Mouse (Mus musculus): Measurements from ENCODE around the gene Zmynd8. TPM values are rescaled to one million over a fixed set of nuclear protein-coding genes. Genes with fewer than 3 reads are reported as not detected.
A peak's percentile ranks its signal among the peaks of the same experiment; 100 is the strongest.

Zmynd8 gene
- polyA plus RNA-seq, 1 experiment from 2014 or later: 52.9 TPM

GRCm38 (mm10) chr2:165879403-165880178 lies 19.2 kb downstream of the Zmynd8 start:
- H3K27ac ChIP-seq (ENCODE audit: low read depth, low read length): peak overlapping the region; percentile 85
- H3K4me1 ChIP-seq (replicated peaks; ENCODE audit: control insufficient read depth, insufficient read depth, low read length): peaks cover 73% of the 10 kb centered on the region
- H3K9me3 ChIP-seq (ENCODE audit: control insufficient read depth, low read length): no peaks in the 10 kb centered on the region
- DNase-seq (ENCODE audit: low spot score): peak; percentile 64
- peak overlapping the region; percentile 46 for H3K9ac ChIP-seq (ENCODE audit: low read depth, low read length)
- WGBS: 11% methylated on average over 16 of the region's 16 CpGs
- H3K4me3 ChIP-seq (ENCODE audit: low read depth, low read length): 0 out of 2 replicates have a peak overlapping the region, but pooled peaks have one; percentile 6
- H3K36me3 ChIP-seq (ENCODE audit: control insufficient read depth, insufficient read depth, low read length): no peaks in the 10 kb centered on the region
- H3K27me3 ChIP-seq (ENCODE audit: control insufficient read depth, insufficient read depth, low read length): no peaks in the 10 kb centered on the region
- peak overlapping the region; percentile 56 for H3K4me2 ChIP-seq (replicated peaks; ENCODE audit: low read depth, low read length)
- no peak for ATAC-seq (ENCODE audit: low FRiP score)

GRCm38 (mm10) chr2:165878907-165879361 lies 19.9 kb downstream of the Zmynd8 start:
- ATAC-seq (ENCODE audit: low FRiP score): no peak
- H3K9me3 ChIP-seq (ENCODE audit: control insufficient read depth, low read length): no peaks in the 10 kb centered on the region
- H3K4me2 ChIP-seq (replicated peaks; ENCODE audit: low read depth, low read length): peak overlapping the region; percentile 56
- peak overlapping the region; percentile 29 for H3K9ac ChIP-seq (ENCODE audit: low read depth, low read length)
- H3K4me3 ChIP-seq (ENCODE audit: low read depth, low read length): 0 out of 2 replicates have a peak overlapping the region, but pooled peaks have one; percentile 6
- 22% methylated on average over 8 of the region's 8 CpGs for WGBS
- DNase-seq (ENCODE audit: low spot score): peak; percentile 55
- H3K27ac ChIP-seq (ENCODE audit: low read depth, low read length): peak overlapping the region; percentile 85
- H3K4me1 ChIP-seq (replicated peaks; ENCODE audit: control insufficient read depth, insufficient read depth, low read length): peaks cover 73% of the 10 kb centered on the region
- H3K36me3 ChIP-seq (ENCODE audit: control insufficient read depth, insufficient read depth, low read length): no peaks in the 10 kb centered on the region
- no peaks in the 10 kb centered on the region for H3K27me3 ChIP-seq (ENCODE audit: control insufficient read depth, insufficient read depth, low read length)

GRCm38 (mm10) chr2:165878021-165878585 lies 20.7 kb downstream of the Zmynd8 start:
- 20% methylated on average over 10 of the region's 10 CpGs for WGBS
- Histone ChIP-seq H3K4me2 (replicated peaks; ENCODE audit: low read depth, low read length) (no peak overlapping the region; the same call in 1 of the 2 replicates), H3K4me1 (replicated peaks; ENCODE audit: control insufficient read depth, insufficient read depth, low read length) (peaks cover 65% of the 10 kb centered on the region), H3K4me3 (ENCODE audit: low read depth, low read length) (no peak overlapping the region), H3K27me3 (ENCODE audit: control insufficient read depth, insufficient read depth, low read length) (no peaks in the 10 kb centered on the region), H3K36me3 (ENCODE audit: control insufficient read depth, insufficient read depth, low read length) (no peaks in the 10 kb centered on the region), H3K9ac (ENCODE audit: low read depth, low read length) (no peak overlapping the region), H3K27ac (ENCODE audit: low read depth, low read length) (0 out of 2 replicates have a peak overlapping the region, but pooled peaks have one; percentile 6), H3K9me3 (ENCODE audit: control insufficient read depth, low read length) (no peaks in the 10 kb centered on the region)
- ATAC-seq (ENCODE audit: low FRiP score): no peak
- DNase-seq (ENCODE audit: low spot score): no peak

GRCm38 (mm10) chr2:165877180-165877579 lies 21.6 kb downstream of the Zmynd8 start:
- H3K27ac ChIP-seq (ENCODE audit: low read depth, low read length): peak overlapping the region; percentile 24
- no peak overlapping the region for H3K9ac ChIP-seq (ENCODE audit: low read depth, low read length)
- peaks cover 60% of the 10 kb centered on the region for H3K4me1 ChIP-seq (replicated peaks; ENCODE audit: control insufficient read depth, insufficient read depth, low read length)
- H3K4me3 ChIP-seq (ENCODE audit: low read depth, low read length): no peak overlapping the region
- H3K36me3 ChIP-seq (ENCODE audit: control insufficient read depth, insufficient read depth, low read length): no peaks in the 10 kb centered on the region
- no peak for DNase-seq (ENCODE audit: low spot score)
- H3K9me3 ChIP-seq (ENCODE audit: control insufficient read depth, low read length): no peaks in the 10 kb centered on the region
- H3K27me3 ChIP-seq (ENCODE audit: control insufficient read depth, insufficient read depth, low read length): no peaks in the 10 kb centered on the region
- H3K4me2 ChIP-seq (replicated peaks; ENCODE audit: low read depth, low read length): no peak overlapping the region
- 63% methylated on average over 4 of the region's 4 CpGs for WGBS
- ATAC-seq (ENCODE audit: low FRiP score): no peak

- no peaks in the 10 kb centered on the region for H3K27me3 ChIP-seq (ENCODE audit: control insufficient read depth, insufficient read depth, low read length)
- ATAC-seq (ENCODE audit: low FRiP score) (no peak), DNase-seq (ENCODE audit: low spot score) (no peak)
- H3K27ac ChIP-seq (ENCODE audit: low read depth, low read length): peak overlapping the region; percentile 92
- peaks cover 56% of the 10 kb centered on the region for H3K4me1 ChIP-seq (replicated peaks; ENCODE audit: control insufficient read depth, insufficient read depth, low read length)
- H3K9me3 ChIP-seq (ENCODE audit: control insufficient read depth, low read length): no peaks in the 10 kb centered on the region
- WGBS: 29% methylated on average over 8 of the region's 8 CpGs
- H3K9ac ChIP-seq (ENCODE audit: low read depth, low read length): peak overlapping the region; percentile 12
- H3K36me3 ChIP-seq (ENCODE audit: control insufficient read depth, insufficient read depth, low read length): no peaks in the 10 kb centered on the region
- no peak overlapping the region for H3K4me3 ChIP-seq (ENCODE audit: low read depth, low read length)
- H3K4me2 ChIP-seq (replicated peaks; ENCODE audit: low read depth, low read length): no peak overlapping the region
These were observed 22.5 kb downstream of the Zmynd8 start for GRCm38 (mm10) chr2:165876201-165876918.

- H3K27ac ChIP-seq (ENCODE audit: low read depth, low read length): peak overlapping the region; percentile 92
- peak; percentile 53 for DNase-seq (ENCODE audit: low spot score)
- peak overlapping the region; percentile 46; the same call in 1 of the 2 replicates for H3K9ac ChIP-seq (ENCODE audit: low read depth, low read length)
- ATAC-seq (ENCODE audit: low FRiP score): peak; percentile 23; the same call in 1 of the 2 replicates
- no peak overlapping the region for H3K4me3 ChIP-seq (ENCODE audit: low read depth, low read length)
- H3K9me3 ChIP-seq (ENCODE audit: control insufficient read depth, low read length): no peaks in the 10 kb centered on the region
- H3K4me1 ChIP-seq (replicated peaks; ENCODE audit: control insufficient read depth, insufficient read depth, low read length): peaks cover 49% of the 10 kb centered on the region
- 21% methylated on average over 13 of the region's 13 CpGs for WGBS
- no peaks in the 10 kb centered on the region for H3K27me3 ChIP-seq (ENCODE audit: control insufficient read depth, insufficient read depth, low read length)
- H3K36me3 ChIP-seq (ENCODE audit: control insufficient read depth, insufficient read depth, low read length): no peaks in the 10 kb centered on the region
- H3K4me2 ChIP-seq (replicated peaks; ENCODE audit: low read depth, low read length): peak overlapping the region; percentile 21
These were observed 23.3 kb downstream of the Zmynd8 start for GRCm38 (mm10) chr2:165875406-165875955.

GRCm38 (mm10) chr2:165874461-165875339 lies 24.1 kb downstream of the Zmynd8 start:
- H3K9ac ChIP-seq (ENCODE audit: low read depth, low read length): peak overlapping the region; percentile 46; the same call in 1 of the 2 replicates
- no peak overlapping the region for H3K4me3 ChIP-seq (ENCODE audit: low read depth, low read length)
- H3K27ac ChIP-seq (ENCODE audit: low read depth, low read length): peak overlapping the region; percentile 92
- H3K9me3 ChIP-seq (ENCODE audit: control insufficient read depth, low read length): no peaks in the 10 kb centered on the region
- H3K4me1 ChIP-seq (replicated peaks; ENCODE audit: control insufficient read depth, insufficient read depth, low read length): peaks cover 43% of the 10 kb centered on the region
- peak; percentile 77 for ATAC-seq (ENCODE audit: low FRiP score)
- peak; percentile 77 for DNase-seq (ENCODE audit: low spot score)
- WGBS: 23% methylated on average over 13 of the region's 13 CpGs
- H3K27me3 ChIP-seq (ENCODE audit: control insufficient read depth, insufficient read depth, low read length): no peaks in the 10 kb centered on the region
- no peaks in the 10 kb centered on the region for H3K36me3 ChIP-seq (ENCODE audit: control insufficient read depth, insufficient read depth, low read length)
- peak overlapping the region; percentile 21 for H3K4me2 ChIP-seq (replicated peaks; ENCODE audit: low read depth, low read length)
